Mouse (Mus musculus): ENCODE data around the gene Ybx2. TPM values are rescaled to one million over a fixed set of nuclear protein-coding genes. Genes with fewer than 3 reads are reported as not detected.

The Ybx2 gene
- 10 to 100 TPM; 10.4 to 10.9 TPM for total RNA-seq (2021)
- long read RNA-seq, experiment 1, partial matches to known transcripts = 3 of 9 reads
- long read RNA-seq, experiment 1, other reads (novel, unspliced or antisense) = 2 of 9 reads
- long read RNA-seq, experiment 2, partial matches to known transcripts = 0 of 8 reads
- long read RNA-seq, experiment 2, other reads (novel, unspliced or antisense) = 4 of 8 reads

GRCm38 (mm10) chr11:69935137-69935879 is at the start of gene Ybx2:
TSS of gene Ybx2 (plus strand) at chr11:69935796.
- DNase-seq = peak; percentile 88

DNA sequence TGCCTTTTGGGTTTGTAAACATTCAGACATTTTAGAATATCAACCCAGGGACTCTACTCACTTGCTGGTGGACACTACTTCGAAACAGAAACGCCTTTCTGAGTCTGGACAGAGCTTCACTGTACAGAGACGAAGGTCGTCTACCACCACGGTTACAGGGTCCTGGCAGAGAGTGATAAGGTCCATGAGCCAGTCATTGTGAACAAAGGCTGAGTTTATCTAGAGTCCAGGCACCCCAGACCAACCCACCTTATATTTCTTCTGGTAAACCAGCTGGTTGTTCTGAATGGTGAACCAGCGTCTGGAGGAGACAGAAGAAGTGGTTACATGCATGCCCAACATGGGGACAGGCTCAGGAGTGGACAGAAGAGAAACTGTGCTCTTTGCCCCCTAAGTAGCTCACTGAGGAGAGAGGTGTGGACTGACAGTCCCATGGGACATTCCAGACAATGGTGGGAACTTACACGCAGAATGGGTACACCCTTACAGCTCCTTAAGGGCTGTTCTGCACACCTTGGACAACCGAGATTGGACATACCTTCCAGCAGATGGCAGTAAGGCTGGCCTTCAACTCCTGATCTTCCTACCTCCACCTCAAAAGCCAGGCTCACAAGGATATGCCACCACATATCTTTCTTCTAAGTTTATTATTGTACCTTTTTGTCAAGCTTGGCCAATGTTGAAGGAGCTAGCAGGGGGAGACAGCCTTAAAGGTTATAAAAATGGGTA is 48.5 kb upstream of the Ybx2 start:
- DNase-seq = no peak

DNA sequence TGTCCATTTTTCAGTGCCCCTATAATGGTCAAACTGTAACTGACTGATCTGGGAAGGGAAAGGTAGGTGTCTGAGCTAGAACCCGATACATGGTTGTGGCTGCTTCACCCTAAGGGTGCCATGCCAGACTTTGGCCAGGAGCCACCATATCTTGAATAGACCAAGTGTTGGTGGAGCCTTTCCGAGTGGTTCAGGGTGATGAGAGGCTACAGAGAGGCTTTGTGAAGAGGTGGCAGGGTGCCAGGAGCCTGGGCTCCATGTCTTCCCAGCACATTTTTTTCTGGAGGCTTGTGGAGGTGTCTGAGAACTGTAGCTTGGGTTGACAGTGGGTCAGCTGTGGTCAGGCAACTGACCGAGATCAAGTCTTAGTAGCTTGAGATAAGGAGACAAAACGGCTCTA is 44.1 kb upstream of the Ybx2 start:
- no peak for DNase-seq

- no peak for DNase-seq
Observed at GRCm38 (mm10) chr11:69894671-69895070, 40.9 kb upstream of the Ybx2 start.

- no peak for DNase-seq
Observed at GRCm38 (mm10) chr11:69895291-69895690, 40.3 kb upstream of the Ybx2 start, which contains the start of gene Acap1. TSS of gene Acap1 (minus strand) at chr11:69895539.

DNA sequence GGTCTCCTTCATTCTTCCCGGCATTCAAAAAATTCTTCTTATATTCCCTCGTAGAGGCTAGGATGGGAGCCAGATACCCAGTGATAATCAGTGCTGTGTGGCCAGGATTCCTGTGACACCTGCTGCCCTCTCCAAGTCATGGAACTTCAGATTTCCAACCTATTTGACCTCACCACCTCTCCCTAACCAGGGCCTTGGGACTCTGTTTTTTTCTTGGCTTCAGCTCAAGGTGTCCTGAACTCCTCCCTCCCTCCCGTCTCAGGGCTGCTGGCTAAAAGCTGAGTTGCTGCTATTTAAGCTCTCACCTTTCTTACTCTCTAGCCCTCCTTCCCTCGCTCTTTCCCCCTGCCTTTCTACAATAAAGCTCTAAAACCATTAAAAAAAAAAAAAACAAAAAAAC is 35.7 kb upstream of the Ybx2 start:
- DNase-seq = no peak

GRCm38 (mm10) chr11:69900471-69901405 is 34.9 kb upstream of the Ybx2 start, which contains the start of the genes 2810408A11Rik and Neurl4:
TSS of gene 2810408A11Rik (minus strand) at chr11:69900987.
TSS of gene Neurl4 (plus strand) at chr11:69901072.
- peak; percentile 88 for DNase-seq

DNA sequence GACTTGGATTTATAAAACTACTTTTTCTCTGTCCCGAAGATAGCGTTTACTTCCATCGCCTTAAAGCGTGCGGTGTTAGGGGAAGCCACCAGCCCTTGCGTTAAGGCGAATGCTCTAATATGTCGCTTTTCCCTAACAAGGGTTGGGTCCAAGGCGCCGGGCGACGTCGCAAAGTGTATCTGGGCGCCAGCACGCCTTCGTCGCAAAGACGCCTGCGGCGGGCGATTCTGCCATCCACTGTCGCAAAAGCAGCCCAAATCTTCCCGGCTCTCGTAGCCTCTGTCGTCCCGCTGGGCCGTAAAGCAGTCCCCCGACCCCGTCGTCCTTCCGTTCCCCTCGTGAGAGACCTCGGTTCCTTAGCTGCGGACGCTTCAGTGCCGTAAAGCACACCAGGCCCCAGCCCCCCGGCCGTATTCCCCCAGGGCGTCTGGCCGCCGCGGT is 34.2 kb upstream of the Ybx2 start:
- peak; percentile 98 for DNase-seq

DNA sequence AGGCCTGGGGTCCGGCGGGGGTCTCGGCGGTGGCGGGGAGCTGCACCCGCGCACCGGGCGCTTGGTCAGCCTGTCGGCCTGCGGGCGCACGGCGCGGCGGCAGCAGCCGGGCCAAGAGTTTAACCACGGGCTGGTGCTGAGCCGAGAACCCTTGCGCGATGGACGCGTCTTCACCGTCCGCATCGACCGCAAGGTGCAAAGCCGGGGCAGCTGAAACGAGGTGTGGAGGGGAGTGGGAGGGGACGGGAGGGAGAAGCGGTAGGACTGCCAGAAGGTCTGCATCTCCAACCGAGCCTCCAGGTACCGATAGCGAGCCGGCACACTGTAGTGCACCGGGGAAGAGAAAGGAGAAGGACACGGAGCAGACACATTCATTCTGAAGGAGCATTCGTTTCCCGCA is 33.6 kb upstream of the Ybx2 start:
- DNase-seq = no peak

DNA sequence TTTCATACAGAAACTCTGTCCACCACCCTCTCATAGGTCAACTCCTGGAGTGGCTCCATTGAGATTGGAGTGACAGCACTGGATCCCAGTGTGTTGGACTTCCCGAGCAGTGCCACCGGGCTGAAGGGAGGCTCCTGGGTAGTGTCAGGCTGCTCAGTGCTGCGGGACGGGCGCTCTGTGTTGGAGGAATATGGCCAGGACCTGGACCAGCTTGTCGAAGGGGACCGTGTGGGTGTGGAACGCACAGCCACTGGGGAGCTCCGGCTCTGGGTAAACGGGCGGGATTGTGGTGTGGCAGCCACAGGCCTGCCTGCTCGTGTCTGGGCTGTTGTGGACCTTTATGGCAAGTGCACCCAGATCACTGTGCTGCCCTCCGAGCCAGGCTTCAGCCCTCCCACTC is 32.6 kb upstream of the Ybx2 start:
- DNase-seq = no peak

- no peak for DNase-seq
Observed at GRCm38 (mm10) chr11:69904311-69904710, 31.3 kb upstream of the Ybx2 start.

GRCm38 (mm10) chr11:69908645-69909044 is 27.0 kb upstream of the Ybx2 start:
- no peak for DNase-seq

DNA sequence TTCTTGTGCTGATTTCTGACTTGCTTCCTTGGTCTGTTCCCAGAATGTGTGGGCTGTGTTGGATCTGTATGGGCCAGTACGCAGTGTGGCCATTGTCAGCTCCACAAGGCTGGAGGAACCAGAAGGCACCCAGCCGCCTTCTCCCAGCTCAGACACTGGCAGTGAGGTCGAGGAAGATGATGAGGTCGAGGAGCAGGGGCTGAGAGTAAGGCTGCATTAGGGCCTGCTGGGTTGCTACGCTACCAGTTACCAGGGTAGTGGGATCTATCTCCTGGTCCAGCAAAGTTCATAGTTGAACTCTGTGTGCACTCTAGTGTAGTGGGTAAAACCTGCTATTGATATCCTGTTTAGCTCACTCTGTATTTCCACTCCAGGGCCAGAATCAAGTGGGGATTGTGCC is 26.4 kb upstream of the Ybx2 start:
- no peak for DNase-seq

GRCm38 (mm10) chr11:69910177-69910576 is 25.4 kb upstream of the Ybx2 start:
- DNase-seq = no peak

DNA sequence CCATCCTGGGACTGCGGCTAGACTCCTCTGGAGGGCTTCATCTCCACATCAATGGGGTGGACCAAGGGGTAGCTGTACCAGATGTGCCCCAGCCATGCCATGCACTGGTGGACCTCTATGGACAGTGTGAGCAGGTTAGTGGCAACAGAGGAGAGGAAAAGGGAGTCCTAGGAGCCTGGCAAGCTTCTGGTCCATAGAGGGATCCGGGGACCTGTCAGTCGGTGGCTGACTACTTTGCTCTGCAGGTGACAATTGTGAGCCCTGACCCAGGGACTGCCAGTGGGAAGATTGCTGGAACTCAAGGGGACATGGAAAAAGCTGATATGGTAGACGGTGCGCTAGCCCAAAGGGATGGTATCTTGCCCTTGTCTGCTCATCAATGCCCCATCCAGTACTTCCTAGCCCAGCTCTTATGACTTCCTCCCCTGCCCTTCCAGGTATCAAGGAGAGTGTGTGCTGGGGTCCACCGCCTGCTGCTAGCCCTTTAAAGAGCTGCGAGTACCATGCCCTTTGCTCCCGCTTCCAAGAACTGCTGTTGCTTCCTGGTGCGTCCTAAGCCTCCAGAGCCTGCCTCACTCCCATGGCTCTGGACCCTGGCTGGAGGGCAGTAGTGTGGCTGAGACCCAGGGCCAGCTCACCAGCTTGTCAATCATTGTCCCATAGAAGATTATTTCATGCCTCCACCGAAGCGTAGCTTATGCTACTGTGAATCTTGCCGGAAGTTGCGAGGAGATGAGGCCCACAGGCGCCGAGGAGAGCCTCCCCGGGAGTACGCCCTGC is 24.6 kb upstream of the Ybx2 start:
- DNase-seq = no peak

DNA sequence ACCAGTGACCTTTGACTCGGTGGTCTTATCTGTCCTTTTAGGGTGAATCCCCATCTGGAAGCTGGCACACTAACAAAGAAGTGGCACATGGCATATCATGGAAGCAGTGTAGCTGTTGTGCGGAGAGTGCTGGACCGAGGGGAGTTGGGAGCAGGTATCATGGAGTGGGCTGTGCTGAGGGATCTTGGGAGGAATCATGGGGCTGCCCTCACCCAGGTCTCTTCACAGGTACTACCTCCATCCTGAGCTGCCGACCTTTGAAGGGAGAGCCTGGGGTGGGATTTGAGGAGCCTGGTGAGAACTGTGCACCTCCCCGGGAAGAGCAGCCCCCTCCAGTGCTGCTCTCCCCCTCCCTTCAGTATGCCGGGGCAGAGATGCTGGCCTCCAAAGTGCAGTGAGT is 23.9 kb upstream of the Ybx2 start:
- no peak for DNase-seq

- no peak for DNase-seq
Observed at GRCm38 (mm10) chr11:69912716-69913530, 22.7 kb upstream of the Ybx2 start.

DNA sequence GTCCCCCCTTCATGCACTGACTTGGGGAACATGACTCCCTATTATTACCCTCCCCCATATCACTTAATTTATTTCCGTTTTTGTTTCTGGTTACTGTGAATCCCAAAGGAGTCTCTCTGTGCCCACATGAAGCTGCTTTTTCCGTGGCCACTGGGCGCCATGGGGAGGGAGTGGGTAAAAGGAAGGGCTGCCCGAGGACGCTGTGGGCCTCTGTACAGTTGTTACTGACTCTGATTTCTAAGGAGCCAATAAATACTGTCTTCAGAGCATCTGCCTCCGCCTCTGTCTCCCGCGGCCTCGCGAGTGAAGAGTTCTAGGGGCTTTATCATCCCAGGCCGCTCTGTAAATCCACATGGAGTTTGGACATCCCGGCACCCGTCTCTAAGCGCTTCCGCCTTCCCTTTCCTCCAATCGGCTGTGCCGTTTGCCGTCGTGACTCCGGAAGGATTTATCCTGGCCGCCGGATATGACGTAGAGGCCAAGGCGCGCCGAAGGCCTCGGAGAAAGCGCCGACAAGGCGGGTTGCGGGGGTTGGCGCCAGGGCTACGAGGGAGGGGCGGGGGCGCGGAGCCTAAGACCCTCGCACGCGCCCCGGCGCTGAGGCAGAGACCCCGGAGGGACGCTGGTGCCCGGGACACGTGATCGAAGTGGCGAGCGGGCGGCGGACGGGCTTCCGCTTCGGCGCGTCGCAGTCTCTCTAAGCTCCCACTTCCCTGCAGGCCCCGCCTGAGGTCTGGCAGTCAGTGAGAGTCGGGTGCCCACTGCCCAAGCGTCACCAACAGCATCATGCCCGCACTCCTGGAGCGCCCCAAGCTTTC is 21.8 kb upstream of the Ybx2 start, which contains the start of gene Gps2:
TSS of gene Gps2 (plus strand) at position 335 of the 818 bp plus-strand sequence.
- DNase-seq = peak; percentile 88

DNA sequence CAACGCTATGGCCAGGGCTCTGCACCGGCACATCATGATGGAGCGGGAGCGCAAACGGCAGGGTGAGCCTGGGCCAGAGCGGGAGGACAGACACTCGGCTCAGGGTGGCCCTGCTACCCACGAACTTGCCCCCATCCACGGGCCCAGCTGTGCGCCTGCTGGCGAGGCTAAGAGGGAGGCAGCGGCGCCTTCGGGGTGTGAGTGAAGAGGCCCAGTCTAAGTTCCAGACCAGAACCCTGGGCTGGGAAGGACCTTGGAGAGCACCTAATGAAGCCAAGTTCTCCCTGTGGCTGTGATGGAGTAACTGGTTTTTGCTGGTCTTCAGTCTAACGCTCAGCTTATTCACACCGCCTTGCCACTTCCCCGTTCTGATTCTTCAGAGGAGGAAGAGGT is 21.2 kb upstream of the Ybx2 start:
- no peak for DNase-seq
